Mouse (Mus musculus) 3T3-L1 (cell line): ENCODE results near the gene Tmem186.

Experiments
- DNase-seq: peaks from one replicate; pipeline ENCODE4 v3.0.0-alpha.2; 2015; ENCODE audit warnings: low read depth, low spot score

Tmem186 gene

GRCm38 (mm10) chr16:8637217-8638051 is at the start of gene Tmem186, which contains the start of gene Pmm2:
Tmem186 (minus strand) TSS chr16:8637712.
Pmm2 (plus strand) TSS chr16:8637674.
- DNase-seq = peak; percentile 98

- no peak for DNase-seq
Measured at GRCm38 (mm10) chr16:8686871-8687535, 49.5 kb upstream of the Tmem186 start.

- peak; percentile 89 for DNase-seq
Measured at GRCm38 (mm10) chr16:8686121-8686870, 48.8 kb upstream of the Tmem186 start.

- DNase-seq = no peak
Measured at GRCm38 (mm10) chr16:8685087-8685486, 47.6 kb upstream of the Tmem186 start.

- no peak for DNase-seq
Measured at GRCm38 (mm10) chr16:8680470-8680869, 43.0 kb upstream of the Tmem186 start, which contains the start of gene Gm5767. Gm5767 (plus strand) TSS chr16:8680770.

GRCm38 (mm10) chr16:8679780-8680179 is 42.3 kb upstream of the Tmem186 start:
- no peak for DNase-seq

- no peak for DNase-seq
Measured at GRCm38 (mm10) chr16:8678676-8679075, 41.2 kb upstream of the Tmem186 start.

- DNase-seq = no peak
Measured at GRCm38 (mm10) chr16:8678035-8678434, 40.5 kb upstream of the Tmem186 start.

GRCm38 (mm10) chr16:8676800-8677199 is 39.3 kb upstream of the Tmem186 start:
- peak; percentile 82 for DNase-seq

GRCm38 (mm10) chr16:8676228-8676627 is 38.7 kb upstream of the Tmem186 start:
- DNase-seq = no peak

- DNase-seq = no peak
Measured at GRCm38 (mm10) chr16:8675559-8675958, 38.0 kb upstream of the Tmem186 start.

GRCm38 (mm10) chr16:8674165-8674564 is 36.7 kb upstream of the Tmem186 start:
- peak; percentile 81 for DNase-seq

- DNase-seq = no peak
Measured at GRCm38 (mm10) chr16:8673343-8673742, 35.8 kb upstream of the Tmem186 start.

GRCm38 (mm10) chr16:8672811-8673210 is 35.3 kb upstream of the Tmem186 start:
- DNase-seq = no peak

- no peak for DNase-seq
Measured at GRCm38 (mm10) chr16:8672350-8672687, 34.8 kb upstream of the Tmem186 start.

GRCm38 (mm10) chr16:8671551-8672349 is 34.2 kb upstream of the Tmem186 start, which contains the start of gene Carhsp1:
Carhsp1 (minus strand) TSS chr16:8672155.
- peak; percentile 95 for DNase-seq

GRCm38 (mm10) chr16:8670041-8671035 is 32.8 kb upstream of the Tmem186 start:
- peak; percentile 44 for DNase-seq

GRCm38 (mm10) chr16:8669432-8669831 is 31.9 kb upstream of the Tmem186 start:
- DNase-seq = no peak

GRCm38 (mm10) chr16:8668386-8668785 is 30.9 kb upstream of the Tmem186 start:
- DNase-seq = no peak

GRCm38 (mm10) chr16:8667814-8668213 is 30.3 kb upstream of the Tmem186 start:
- peak; percentile 63 for DNase-seq
